Mouse (Mus musculus) neural tube, embryonic 10.5 days (tissue): Measurements from ENCODE around the gene Zfp94.
A peak's percentile ranks its signal among the peaks of the same experiment; 100 is the strongest.
"Not testable (repeated sequence)": the region's sequence is repeated elsewhere in the genome, so short reads cannot be mapped to it uniquely, and the experiment has no call there.

Experiments
- DNase-seq: peaks from one replicate; pipeline ENCODE4 v3.0.0-alpha.2; 2017; ENCODE audit warnings: low spot score; ENCODE audit errors: extremely low spot score

Gene Zfp94

GRCm38 (mm10) chr7:24278771-24279170, 37.7 kb downstream of the Zfp94 start:
- DNase-seq, result not testable (repeated sequence)

DNA sequence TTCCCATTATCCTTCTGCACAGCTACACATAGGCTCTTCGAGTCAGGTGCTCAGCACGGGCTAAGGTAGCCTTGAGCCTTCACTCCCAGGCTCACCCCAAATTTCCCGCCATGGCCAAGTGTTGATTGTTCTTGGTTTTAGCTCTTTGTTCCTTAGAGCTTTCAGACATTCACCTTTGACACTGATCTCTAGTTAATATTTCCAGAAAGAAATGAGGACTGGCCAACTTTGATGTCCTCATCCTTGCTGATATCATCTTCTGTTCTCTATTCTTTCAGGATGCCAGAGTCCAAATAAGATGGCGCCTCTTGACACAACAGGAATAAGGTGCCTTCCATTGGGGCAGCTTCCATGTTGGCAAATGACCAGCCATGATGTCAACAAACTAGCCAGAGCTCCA, 42.0 kb downstream of the Zfp94 start:
- DNase-seq, result no peak

GRCm38 (mm10) chr7:24271191-24271590, 45.3 kb downstream of the Zfp94 start:
- DNase-seq, result no peak

GRCm38 (mm10) chr7:24270288-24270672, 46.2 kb downstream of the Zfp94 start, which contains the start of gene Zfp93:
Gene Zfp93, plus strand, starts transcription at chr7:24270420.
- peak; percentile 79 for DNase-seq

- DNase-seq, result no peak
Measured at GRCm38 (mm10) chr7:24269667-24270287, 46.7 kb downstream of the Zfp94 start.

- DNase-seq, result no peak
Measured at GRCm38 (mm10) chr7:24269256-24269655, 47.2 kb downstream of the Zfp94 start.

DNA sequence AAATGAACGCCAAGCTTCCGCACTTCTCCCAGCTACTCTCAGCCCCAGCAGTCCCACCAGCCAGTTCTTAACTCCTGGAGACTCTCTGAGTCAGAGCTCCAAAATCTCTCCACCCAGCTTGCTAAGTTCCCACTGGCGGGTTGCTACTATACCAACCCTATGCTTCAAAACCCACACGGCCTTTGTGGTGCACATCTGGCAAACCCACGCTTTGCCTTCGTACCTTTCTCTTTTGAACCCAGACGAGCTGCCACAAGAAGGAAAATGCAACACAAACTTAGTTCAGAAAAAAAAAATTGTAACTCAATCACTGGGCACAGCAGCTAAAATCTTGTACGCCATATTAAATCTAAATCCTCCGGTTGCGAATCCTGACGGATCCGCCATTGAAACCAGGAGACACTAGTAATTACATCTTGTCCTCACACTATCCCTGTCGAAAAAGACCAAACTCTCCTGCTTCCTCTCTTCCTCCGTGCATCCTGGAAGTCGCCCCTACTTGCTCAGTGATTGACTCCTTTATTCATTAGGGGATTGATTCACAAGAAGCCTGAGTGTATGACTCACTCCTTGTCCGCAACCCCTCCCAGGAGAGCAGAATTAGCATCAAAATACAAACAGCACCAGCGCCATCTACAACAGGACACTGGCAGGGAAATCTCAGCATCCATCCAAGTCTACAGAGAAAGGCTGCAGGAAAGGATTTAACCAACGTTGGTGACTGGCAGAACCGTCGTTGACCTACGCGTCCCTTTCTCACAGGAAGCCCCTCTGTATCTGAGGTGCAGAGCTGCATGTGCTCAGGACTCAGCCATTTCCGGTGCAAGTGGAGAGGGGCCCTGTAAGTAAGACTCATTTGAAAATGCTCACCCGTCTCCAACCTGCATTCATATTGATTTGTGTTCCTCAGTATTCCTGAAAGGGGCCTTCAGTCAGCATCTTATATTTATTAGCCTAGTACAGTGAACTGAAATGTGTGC, 48.0 kb downstream of the Zfp94 start:
- no peak for DNase-seq

DNA sequence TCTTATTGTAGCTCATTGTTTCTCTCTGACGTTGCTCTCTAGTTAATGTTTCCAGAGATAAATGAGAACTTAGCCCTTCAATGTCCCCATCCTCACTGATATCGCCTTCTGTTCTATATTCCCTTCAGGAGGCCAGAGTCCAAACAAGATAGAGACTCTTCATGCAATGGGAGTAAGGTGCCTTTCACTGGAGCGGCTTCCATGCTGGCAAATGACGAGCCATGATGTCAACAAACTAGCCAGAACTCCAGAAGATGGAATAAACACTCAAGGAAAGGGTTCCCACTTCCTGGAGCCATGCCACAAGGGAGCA, 56.5 kb downstream of the Zfp94 start:
- DNase-seq, result no peak

- no peak for DNase-seq
Measured at GRCm38 (mm10) chr7:24259306-24259999, 57.0 kb downstream of the Zfp94 start.

DNA sequence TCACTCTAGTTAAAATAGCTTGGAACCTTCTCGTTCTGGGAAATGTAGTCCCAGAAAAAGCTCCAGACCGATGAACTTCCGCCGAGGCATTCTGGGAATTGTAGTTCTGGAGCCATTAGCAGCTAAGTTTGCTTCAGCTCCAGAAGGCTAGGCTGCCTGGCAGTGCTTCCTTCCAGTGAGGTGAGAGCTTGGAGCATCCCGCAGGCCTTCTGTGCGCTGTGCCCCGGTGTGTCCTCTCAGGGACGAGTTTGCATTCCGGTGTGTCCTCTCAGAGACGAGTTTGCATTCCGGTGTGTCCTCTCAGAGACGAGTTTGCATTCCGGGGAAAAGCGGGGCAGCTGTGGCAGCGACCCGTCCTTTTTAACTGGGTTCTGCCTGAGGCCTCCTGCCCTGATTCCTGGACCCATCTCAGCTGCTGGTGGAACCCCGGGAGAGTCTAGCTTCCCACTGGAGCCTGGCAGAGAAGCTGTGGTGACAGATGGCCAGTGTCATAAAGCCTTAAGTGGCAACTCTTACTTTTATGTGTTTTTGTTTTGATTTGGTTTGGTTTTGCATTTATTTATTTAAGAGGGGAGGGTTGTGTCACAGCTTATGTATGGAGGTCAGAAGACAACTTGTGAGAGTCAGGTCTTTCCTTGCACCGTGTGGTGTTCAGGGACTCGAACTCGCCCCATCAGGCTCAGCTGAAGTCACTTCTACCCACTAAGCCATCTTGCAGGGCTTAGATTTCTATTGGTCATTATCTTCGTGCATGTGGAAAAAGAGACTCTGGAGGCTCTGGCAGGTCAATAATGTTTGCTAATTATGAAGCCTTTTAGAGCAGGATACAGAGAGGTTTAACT, 61.6 kb downstream of the Zfp94 start, which contains the start of gene Zfp108:
Gene Zfp108, plus strand, starts transcription at position 162 of the 842 bp plus-strand sequence.
- DNase-seq, result peak; percentile 73

DNA sequence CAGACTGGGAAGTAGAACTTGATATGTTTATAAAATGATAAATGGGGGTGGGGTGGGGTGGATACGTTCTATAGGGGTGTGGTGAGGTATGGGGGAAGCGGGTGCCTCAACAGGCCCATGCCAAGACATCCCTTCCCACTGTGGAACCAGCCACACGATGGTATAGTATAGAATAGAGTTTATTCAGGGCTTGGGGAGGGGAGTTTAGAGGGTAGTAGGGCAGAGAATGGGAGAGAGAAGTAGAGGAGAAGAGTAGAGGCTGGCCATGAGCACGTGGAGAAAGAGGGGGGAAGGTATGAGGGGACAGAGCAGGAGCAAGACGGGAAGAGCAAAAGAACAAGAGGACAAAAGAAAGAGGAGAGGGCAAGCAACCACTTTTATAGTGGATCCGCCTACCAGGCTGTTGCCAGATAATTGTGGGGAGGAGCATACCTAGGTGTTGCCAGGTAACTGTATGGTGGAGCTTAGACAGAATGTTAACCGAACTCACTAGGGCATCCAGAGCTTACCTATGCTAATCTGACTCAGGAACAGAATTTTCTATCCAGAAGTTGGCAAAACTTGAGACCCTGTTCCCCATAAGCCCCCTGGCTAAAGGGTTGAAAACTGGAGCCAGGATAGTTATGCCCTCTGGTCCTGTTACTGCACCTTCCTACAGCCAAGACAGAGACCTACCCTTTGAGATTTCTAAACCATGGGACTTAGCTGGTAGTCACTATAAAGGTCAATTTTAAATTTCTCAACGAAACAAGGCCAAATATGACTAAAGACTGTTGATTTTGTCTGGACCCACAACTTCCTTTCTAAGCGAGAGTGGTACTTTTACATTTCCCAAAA, 62.5 kb downstream of the Zfp94 start:
- DNase-seq, result no peak
